Mouse (Mus musculus) heart, adult 2 months (tissue): ENCODE measurements around the gene Gm20388.

Source experiments
- CTCF ChIP-seq: fragments of 200-600 bp; IDR thresholded peaks from 2 replicates; pipeline ENCODE4 v1.8.1; 2022; ENCODE audit warnings: antibody characterized with exemption, mild to moderate bottlenecking, moderate library complexity
- EP300 ChIP-seq: fragments of 200-500 bp; IDR thresholded peaks from 2 replicates; pipeline ENCODE4 v1.6.1; 2011; ENCODE audit warnings: low read depth, low read length, control low read depth; ENCODE audit not compliant: insufficient read depth

DNA sequence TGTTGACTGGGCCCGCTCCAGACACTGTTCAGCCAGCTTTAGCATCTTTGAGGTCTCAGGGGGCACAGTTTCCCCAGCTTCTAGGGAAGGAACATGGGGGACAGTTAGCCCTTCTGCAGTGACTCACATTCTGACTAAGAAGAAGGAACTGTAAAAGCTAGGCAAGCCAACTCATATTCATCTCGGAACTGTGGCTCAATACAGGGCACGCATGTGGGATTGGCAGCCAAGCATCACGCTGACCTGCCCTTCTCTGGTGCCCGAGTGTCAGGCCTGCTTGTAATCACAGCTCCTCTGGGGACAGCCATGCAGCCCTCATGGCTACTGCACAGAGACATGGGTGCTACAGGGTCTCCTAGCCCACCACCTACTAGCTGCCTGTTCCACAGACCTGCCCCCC is 3340.3 kb downstream of the Gm20388 start:
- no peak for TF ChIP-seq CTCF
- no peak for TF ChIP-seq EP300
